Mouse (Mus musculus): ENCODE results near the gene Srsf3. TPM values are rescaled to one million over a fixed set of nuclear protein-coding genes. Genes with fewer than 3 reads are reported as not detected.
A peak's percentile ranks its signal among the peaks of the same experiment; 100 is the strongest.
"Not testable (repeated sequence)": the region's sequence is repeated elsewhere in the genome, so short reads cannot be mapped to it uniquely, and the experiment has no call there.

Gene Srsf3
- polyA plus RNA-seq, 1 experiment from 2014 or later, result 1,031 TPM

- H3K27me3 ChIP-seq (ENCODE audit: control insufficient read depth, insufficient read depth, low read length); H3K4me3 ChIP-seq (ENCODE audit: low read depth, low read length); H3K4me1 ChIP-seq (ENCODE audit: control insufficient read depth, insufficient read depth, low read length); H3K36me3 ChIP-seq (replicated peaks; ENCODE audit: control insufficient read depth, insufficient read depth, low read depth, low read length); H3K9ac ChIP-seq (replicated peaks; ENCODE audit: low read length); H3K9me3 ChIP-seq (replicated peaks; ENCODE audit: control insufficient read depth, low read length); DNase-seq (ENCODE audit: low spot score); ATAC-seq (replicated peaks; ENCODE audit: insufficient number of reproducible peaks, low FRiP score, low TSS enrichment, low read depth): not testable (repeated sequence)
- peak overlapping the region; percentile 45 for H3K4me2 ChIP-seq (ENCODE audit: low read depth, low read length)
- 54% methylated on average over 7 of the region's 7 CpGs for WGBS
- peak overlapping the region; percentile 92 for H3K27ac ChIP-seq (replicated peaks; ENCODE audit: low read depth, low read length)
Observed at GRCm38 (mm10) chr17:29031085-29031711, 1.2 kb upstream of the Srsf3 start.

GRCm38 (mm10) chr17:29031771-29032273 is 606 bp upstream of the Srsf3 start:
- ATAC-seq (replicated peaks; ENCODE audit: insufficient number of reproducible peaks, low FRiP score, low TSS enrichment, low read depth) (peak; percentile 10; the same call in 1 of the 2 replicates), DNase-seq (ENCODE audit: low spot score) (peak; percentile 64)
- peaks cover 5% of the 10 kb centered on the region for H3K36me3 ChIP-seq (replicated peaks; ENCODE audit: control insufficient read depth, insufficient read depth, low read depth, low read length)
- H3K9me3 ChIP-seq (replicated peaks; ENCODE audit: control insufficient read depth, low read length), result no peaks in the 10 kb centered on the region
- H3K27ac ChIP-seq (replicated peaks; ENCODE audit: low read depth, low read length), result peak overlapping the region; percentile 92
- peak overlapping the region; percentile 45 for H3K4me2 ChIP-seq (ENCODE audit: low read depth, low read length)
- no peaks in the 10 kb centered on the region; the same call in 1 of the 2 replicates for H3K4me1 ChIP-seq (ENCODE audit: control insufficient read depth, insufficient read depth, low read length)
- peak overlapping the region; percentile 84 for H3K4me3 ChIP-seq (ENCODE audit: low read depth, low read length)
- WGBS, result under 1% methylated on average over 26 of the region's 26 CpGs
- peak overlapping the region; percentile 84 for H3K9ac ChIP-seq (replicated peaks; ENCODE audit: low read length)
- H3K27me3 ChIP-seq (ENCODE audit: control insufficient read depth, insufficient read depth, low read length), result no peaks in the 10 kb centered on the region

- no peak for ATAC-seq (replicated peaks; ENCODE audit: insufficient number of reproducible peaks, low FRiP score, low TSS enrichment, low read depth)
- Histone ChIP-seq H3K4me2 (ENCODE audit: low read depth, low read length) (peak overlapping the region; percentile 49), H3K9ac (replicated peaks; ENCODE audit: low read length) (peak overlapping the region; percentile 93), H3K36me3 (replicated peaks; ENCODE audit: control insufficient read depth, insufficient read depth, low read depth, low read length) (peaks cover 14% of the 10 kb centered on the region), H3K9me3 (replicated peaks; ENCODE audit: control insufficient read depth, low read length) (no peaks in the 10 kb centered on the region), H3K4me3 (ENCODE audit: low read depth, low read length) (peak overlapping the region; percentile 84), H3K27me3 (ENCODE audit: control insufficient read depth, insufficient read depth, low read length) (no peaks in the 10 kb centered on the region), H3K27ac (replicated peaks; ENCODE audit: low read depth, low read length) (no peak overlapping the region), H3K4me1 (ENCODE audit: control insufficient read depth, insufficient read depth, low read length) (no peaks in the 10 kb centered on the region; the same call in 1 of the 2 replicates)
- DNase-seq (ENCODE audit: low spot score), result no peak
- WGBS, result under 1% methylated on average over 6 of the region's 6 CpGs
Observed at GRCm38 (mm10) chr17:29033569-29034061, 1.2 kb downstream of the Srsf3 start.

- Histone ChIP-seq H3K27ac (replicated peaks; ENCODE audit: low read depth, low read length) (no peak overlapping the region), H3K36me3 (replicated peaks; ENCODE audit: control insufficient read depth, insufficient read depth, low read depth, low read length) (peaks cover 16% of the 10 kb centered on the region), H3K4me2 (ENCODE audit: low read depth, low read length) (peak overlapping the region; percentile 49), H3K4me3 (ENCODE audit: low read depth, low read length) (peak overlapping the region; percentile 84), H3K9me3 (replicated peaks; ENCODE audit: control insufficient read depth, low read length) (no peaks in the 10 kb centered on the region), H3K4me1 (ENCODE audit: control insufficient read depth, insufficient read depth, low read length) (no peaks in the 10 kb centered on the region; the same call in 1 of the 2 replicates), H3K9ac (replicated peaks; ENCODE audit: low read length) (peak overlapping the region; percentile 93), H3K27me3 (ENCODE audit: control insufficient read depth, insufficient read depth, low read length) (no peaks in the 10 kb centered on the region)
- ATAC-seq (replicated peaks; ENCODE audit: insufficient number of reproducible peaks, low FRiP score, low TSS enrichment, low read depth), result no peak
- DNase-seq (ENCODE audit: low spot score), result peak; percentile 42
Observed at GRCm38 (mm10) chr17:29034264-29034663, 1.8 kb downstream of the Srsf3 start.

- peak overlapping the region; percentile 84 for H3K4me3 ChIP-seq (ENCODE audit: low read depth, low read length)
- no peak for ATAC-seq (replicated peaks; ENCODE audit: insufficient number of reproducible peaks, low FRiP score, low TSS enrichment, low read depth)
- no peak overlapping the region for H3K27ac ChIP-seq (replicated peaks; ENCODE audit: low read depth, low read length)
- DNase-seq (ENCODE audit: low spot score), result no peak
- no peaks in the 10 kb centered on the region; the same call in 1 of the 2 replicates for H3K4me1 ChIP-seq (ENCODE audit: control insufficient read depth, insufficient read depth, low read length)
- H3K9me3 ChIP-seq (replicated peaks; ENCODE audit: control insufficient read depth, low read length), result no peaks in the 10 kb centered on the region
- H3K9ac ChIP-seq (replicated peaks; ENCODE audit: low read length), result no peak overlapping the region
- H3K36me3 ChIP-seq (replicated peaks; ENCODE audit: control insufficient read depth, insufficient read depth, low read depth, low read length), result peaks cover 22% of the 10 kb centered on the region
- no peaks in the 10 kb centered on the region for H3K27me3 ChIP-seq (ENCODE audit: control insufficient read depth, insufficient read depth, low read length)
- H3K4me2 ChIP-seq (ENCODE audit: low read depth, low read length), result peak overlapping the region; percentile 33
Observed at GRCm38 (mm10) chr17:29035506-29035905, 3.1 kb downstream of the Srsf3 start.

GRCm38 (mm10) chr17:29039351-29039750 is 6.9 kb downstream of the Srsf3 start:
- ATAC-seq (replicated peaks; ENCODE audit: insufficient number of reproducible peaks, low FRiP score, low TSS enrichment, low read depth) (no peak), DNase-seq (ENCODE audit: low spot score) (no peak)
- Histone ChIP-seq H3K9ac (replicated peaks; ENCODE audit: low read length) (no peak overlapping the region), H3K4me1 (ENCODE audit: control insufficient read depth, insufficient read depth, low read length) (no peaks in the 10 kb centered on the region; the same call in 1 of the 2 replicates), H3K36me3 (replicated peaks; ENCODE audit: control insufficient read depth, insufficient read depth, low read depth, low read length) (peaks cover 30% of the 10 kb centered on the region), H3K27ac (replicated peaks; ENCODE audit: low read depth, low read length) (no peak overlapping the region), H3K9me3 (replicated peaks; ENCODE audit: control insufficient read depth, low read length) (no peaks in the 10 kb centered on the region), H3K4me3 (ENCODE audit: low read depth, low read length) (no peak overlapping the region), H3K27me3 (ENCODE audit: control insufficient read depth, insufficient read depth, low read length) (no peaks in the 10 kb centered on the region), H3K4me2 (ENCODE audit: low read depth, low read length) (no peak overlapping the region)
- WGBS, result 72% methylated on average over 11 of the region's 11 CpGs

GRCm38 (mm10) chr17:29041632-29042031 is 9.2 kb downstream of the Srsf3 start:
- ATAC-seq (replicated peaks; ENCODE audit: insufficient number of reproducible peaks, low FRiP score, low TSS enrichment, low read depth); H3K27ac ChIP-seq (replicated peaks; ENCODE audit: low read depth, low read length); DNase-seq (ENCODE audit: low spot score); H3K4me3 ChIP-seq (ENCODE audit: low read depth, low read length); H3K4me1 ChIP-seq (ENCODE audit: control insufficient read depth, insufficient read depth, low read length); H3K9me3 ChIP-seq (replicated peaks; ENCODE audit: control insufficient read depth, low read length); H3K4me2 ChIP-seq (ENCODE audit: low read depth, low read length); H3K27me3 ChIP-seq (ENCODE audit: control insufficient read depth, insufficient read depth, low read length); H3K9ac ChIP-seq (replicated peaks; ENCODE audit: low read length): not testable (repeated sequence)
- H3K36me3 ChIP-seq (replicated peaks; ENCODE audit: control insufficient read depth, insufficient read depth, low read depth, low read length), result peaks cover 37% of the 10 kb centered on the region
- WGBS, result 88% methylated on average over 3 of the region's 3 CpGs

GRCm38 (mm10) chr17:29042569-29042968 is 10.1 kb downstream of the Srsf3 start:
- no peak for ATAC-seq (replicated peaks; ENCODE audit: insufficient number of reproducible peaks, low FRiP score, low TSS enrichment, low read depth)
- no peak overlapping the region for H3K9ac ChIP-seq (replicated peaks; ENCODE audit: low read length)
- no peaks in the 10 kb centered on the region for H3K4me1 ChIP-seq (ENCODE audit: control insufficient read depth, insufficient read depth, low read length)
- H3K27ac ChIP-seq (replicated peaks; ENCODE audit: low read depth, low read length), result no peak overlapping the region
- H3K4me3 ChIP-seq (ENCODE audit: low read depth, low read length), result no peak overlapping the region
- H3K9me3 ChIP-seq (replicated peaks; ENCODE audit: control insufficient read depth, low read length), result no peaks in the 10 kb centered on the region
- no peak overlapping the region for H3K4me2 ChIP-seq (ENCODE audit: low read depth, low read length)
- H3K36me3 ChIP-seq (replicated peaks; ENCODE audit: control insufficient read depth, insufficient read depth, low read depth, low read length), result peaks cover 34% of the 10 kb centered on the region
- DNase-seq (ENCODE audit: low spot score), result no peak
- no peaks in the 10 kb centered on the region for H3K27me3 ChIP-seq (ENCODE audit: control insufficient read depth, insufficient read depth, low read length)
